Mouse (Mus musculus) Muller cell, postnatal 12 days (primary cell): ENCODE measurements at regions not wholly inside any gene's neighbourhood (a gene's known extent, or its start where the extent isn't known, plus 50 kb on each side); places are given as distances from the start of the nearest gene placed in this dataset.
A peak's percentile ranks its signal among the peaks of the same experiment; 100 is the strongest.

Source experiments
- DNase-seq: peaks from one replicate; pipeline ENCODE4 v3.0.0-alpha.2; 2015; ENCODE audit errors: inconsistent ontology term

- no peak for DNase-seq
Measured at GRCm38 (mm10) chr5:132660036-132660435, 116.9 kb upstream of the Auts2 start.

GRCm38 (mm10) chr5:132654382-132654781 is 111.2 kb upstream of the Auts2 start:
- no peak for DNase-seq

- DNase-seq = peak; percentile 77
Measured at GRCm38 (mm10) chr5:132653694-132654300, 110.7 kb upstream of the Auts2 start.

GRCm38 (mm10) chr5:132652201-132652600 is 109.1 kb upstream of the Auts2 start:
- DNase-seq = no peak

GRCm38 (mm10) chr5:132649771-132650170 is 106.6 kb upstream of the Auts2 start:
- no peak for DNase-seq

GRCm38 (mm10) chr5:132648751-132649150 is 105.6 kb upstream of the Auts2 start:
- DNase-seq = no peak

- no peak for DNase-seq
Measured at GRCm38 (mm10) chr5:132644646-132645172, 101.6 kb upstream of the Auts2 start.

DNA sequence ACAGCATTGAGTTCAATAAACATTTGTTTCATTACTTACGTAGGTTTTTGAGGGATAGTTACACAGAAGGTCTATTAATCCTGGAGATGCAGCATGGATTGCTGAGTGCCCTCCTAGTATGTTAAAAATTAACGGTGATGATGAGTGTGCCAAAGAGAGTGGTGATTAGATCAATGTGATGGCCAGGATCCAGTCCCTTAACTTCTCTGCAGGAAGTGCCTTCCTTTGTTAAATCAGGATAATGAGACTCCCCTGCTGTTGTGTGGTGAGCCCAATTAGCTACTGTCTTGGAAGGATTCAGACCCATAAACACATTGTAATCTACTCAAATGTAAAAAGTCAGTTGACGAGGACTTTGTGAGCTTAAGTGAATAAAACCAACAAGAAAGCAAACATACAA is 100.1 kb upstream of the Auts2 start:
- DNase-seq = peak; percentile 57

DNA sequence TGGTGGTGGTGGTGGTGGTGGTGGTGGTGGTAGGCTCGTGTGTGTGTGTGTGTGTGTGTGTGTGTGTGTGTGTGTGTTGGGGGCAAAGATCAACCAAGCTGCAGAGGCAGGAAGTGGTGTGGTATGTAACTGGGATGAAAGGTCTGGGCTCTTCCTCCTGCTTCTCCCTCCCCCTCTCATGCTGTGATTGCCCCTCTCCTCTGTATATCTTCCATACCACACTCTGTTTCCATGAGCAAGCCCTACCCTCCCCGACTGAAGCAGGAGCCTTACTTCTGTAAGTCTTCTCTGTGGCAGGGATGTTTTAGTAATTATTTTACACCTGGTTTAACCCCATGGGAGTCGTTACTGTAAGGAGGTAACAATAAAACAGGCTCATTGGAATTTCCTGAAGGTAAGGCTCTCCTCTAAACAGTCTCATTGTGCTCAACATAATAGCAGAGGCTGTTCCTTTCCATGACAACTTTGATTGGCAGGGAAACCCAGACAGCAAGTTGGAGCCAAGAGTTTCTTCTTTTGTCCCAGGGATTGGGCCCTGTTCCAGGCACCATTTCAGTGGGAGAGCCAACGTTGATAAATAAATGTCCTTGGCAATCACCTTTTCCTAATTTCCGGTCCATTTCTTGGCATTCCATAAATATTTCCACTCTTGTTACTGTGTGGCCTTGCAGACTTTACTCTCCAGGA is 90.2 kb upstream of the Auts2 start:
- DNase-seq = peak; percentile 90

- DNase-seq = no peak
Measured at GRCm38 (mm10) chr5:132621751-132622150, 78.6 kb upstream of the Auts2 start.

- no peak for DNase-seq
Measured at GRCm38 (mm10) chr5:132617241-132617640, 74.1 kb upstream of the Auts2 start.

DNA sequence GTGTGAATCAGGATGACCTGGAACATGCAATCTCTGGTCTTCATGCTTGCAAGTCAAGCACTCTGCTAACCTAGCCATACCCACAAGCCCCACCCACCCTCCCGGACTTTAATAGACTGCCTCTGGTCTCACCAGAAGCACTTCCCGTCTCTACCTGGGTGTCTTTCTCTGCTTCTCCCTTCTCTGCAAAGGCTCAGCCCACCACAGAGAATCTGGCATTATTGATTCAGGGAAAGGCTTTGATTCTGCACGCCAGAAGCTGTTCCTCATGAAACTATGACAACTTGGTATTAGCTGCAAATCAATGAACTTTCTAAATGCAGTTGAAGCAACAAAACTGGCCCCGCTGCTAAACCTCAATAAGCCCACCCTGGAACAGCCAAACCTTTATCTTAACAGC is 66.1 kb upstream of the Auts2 start:
- no peak for DNase-seq

DNA sequence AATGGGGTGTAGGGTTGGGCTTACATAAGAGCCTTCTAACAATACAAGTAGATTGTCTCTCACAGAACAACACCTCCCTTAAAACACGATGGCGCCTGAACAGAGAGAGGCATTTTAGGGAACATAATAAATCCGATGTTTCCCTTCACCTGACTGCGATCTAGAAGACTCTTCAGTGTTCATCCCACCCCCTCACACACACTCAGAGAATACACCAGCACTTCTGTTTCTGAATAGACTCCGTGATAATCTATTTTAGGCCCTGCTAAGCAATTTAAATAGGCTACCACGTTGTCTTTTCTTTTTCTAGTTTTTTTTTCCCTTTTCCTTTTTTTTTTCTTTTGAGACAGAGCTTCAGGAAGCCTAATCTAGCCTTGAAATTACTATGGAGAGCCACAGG is 63.1 kb upstream of the Auts2 start:
- DNase-seq = no peak

GRCm38 (mm10) chr5:132594796-132595195 is 51.7 kb upstream of the Auts2 start:
- no peak for DNase-seq
